Mouse (Mus musculus): Measurements from ENCODE around the gene Ggt7. TPM values are rescaled to one million over a fixed set of nuclear protein-coding genes. Genes with fewer than 3 reads are reported as not detected.
"Not testable (repeated sequence)": the region's sequence is repeated elsewhere in the genome, so short reads cannot be mapped to it uniquely, and the experiment has no call there.

The Ggt7 gene
- polyA plus RNA-seq, 1 experiment, result 1.4 TPM

- peak overlapping the region; percentile 96 for H3K9ac ChIP-seq (ENCODE audit: low read depth, poor library complexity, severe bottlenecking)
Measured at GRCm38 (mm10) chr2:155472671-155473569, 45.1 kb downstream of the Ggt7 start.

GRCm38 (mm10) chr2:155466861-155467260, 51.2 kb downstream of the Ggt7 start:
- H3K27ac ChIP-seq (ENCODE audit: insufficient read depth, low read length), result no peak overlapping the region
- no peaks in the 10 kb centered on the region for H3K4me1 ChIP-seq (ENCODE audit: control insufficient read depth, insufficient read depth, low read length)
- H3K9me3 ChIP-seq (replicated peaks; ENCODE audit: control insufficient read depth, insufficient read depth, low read length, poor library complexity, severe bottlenecking), result no peaks in the 10 kb centered on the region
- no peaks in the 10 kb centered on the region for H3K27me3 ChIP-seq (ENCODE audit: control insufficient read depth, insufficient read depth, low read length, poor library complexity, severe bottlenecking)
- H3K9ac ChIP-seq (ENCODE audit: low read depth, poor library complexity, severe bottlenecking), result no peak overlapping the region
- H3K36me3 ChIP-seq (ENCODE audit: control insufficient read depth, insufficient read depth, low read length, poor library complexity, severe bottlenecking), result no peaks in the 10 kb centered on the region
- no peak overlapping the region for H3K4me3 ChIP-seq (ENCODE audit: low read depth, low read length)
- no peak for TF ChIP-seq POLR2A (IDR thresholded peaks at IDR 0.05; ENCODE audit: insufficient read depth, low read length)
- TF ChIP-seq EP300 (IDR thresholded peaks at IDR 0.05; ENCODE audit: insufficient read depth, low read depth, low read length), result no peak
- TF ChIP-seq CTCF (IDR thresholded peaks at IDR 0.05; ENCODE audit: low read depth, low read length), result no peak

More at GRCm38 (mm10) chr2:155472671-155473569, 45.1 kb downstream of the Ggt7 start:
- H3K36me3 ChIP-seq (ENCODE audit: control insufficient read depth, insufficient read depth, low read length, poor library complexity, severe bottlenecking), result no peaks in the 10 kb centered on the region
- H3K27ac ChIP-seq (ENCODE audit: insufficient read depth, low read length), result no peak overlapping the region
- TF ChIP-seq EP300 (IDR thresholded peaks at IDR 0.05; ENCODE audit: insufficient read depth, low read depth, low read length), result no peak
- TF ChIP-seq CTCF (IDR thresholded peaks at IDR 0.05; ENCODE audit: low read depth, low read length), result no peak
- TF ChIP-seq POLR2A (IDR thresholded peaks at IDR 0.05; ENCODE audit: insufficient read depth, low read length), result no peak
- H3K27me3 ChIP-seq (ENCODE audit: control insufficient read depth, insufficient read depth, low read length, poor library complexity, severe bottlenecking), result no peaks in the 10 kb centered on the region
- H3K9me3 ChIP-seq (replicated peaks; ENCODE audit: control insufficient read depth, insufficient read depth, low read length, poor library complexity, severe bottlenecking), result no peaks in the 10 kb centered on the region
- peak overlapping the region; percentile 74 for H3K4me3 ChIP-seq (ENCODE audit: low read depth, low read length)
- H3K4me1 ChIP-seq (ENCODE audit: control insufficient read depth, insufficient read depth, low read length), result no peaks in the 10 kb centered on the region

- no peak for TF ChIP-seq POLR2A (IDR thresholded peaks at IDR 0.05; ENCODE audit: insufficient read depth, low read length)
- H3K4me1 ChIP-seq (ENCODE audit: control insufficient read depth, insufficient read depth, low read length), result no peaks in the 10 kb centered on the region
- H3K27me3 ChIP-seq (ENCODE audit: control insufficient read depth, insufficient read depth, low read length, poor library complexity, severe bottlenecking), result no peaks in the 10 kb centered on the region
- no peak overlapping the region for H3K27ac ChIP-seq (ENCODE audit: insufficient read depth, low read length)
- H3K9ac ChIP-seq (ENCODE audit: low read depth, poor library complexity, severe bottlenecking), result no peak overlapping the region
- H3K36me3 ChIP-seq (ENCODE audit: control insufficient read depth, insufficient read depth, low read length, poor library complexity, severe bottlenecking), result no peaks in the 10 kb centered on the region
- no peak overlapping the region for H3K4me3 ChIP-seq (ENCODE audit: low read depth, low read length)
- no peaks in the 10 kb centered on the region for H3K9me3 ChIP-seq (replicated peaks; ENCODE audit: control insufficient read depth, insufficient read depth, low read length, poor library complexity, severe bottlenecking)
Measured at GRCm38 (mm10) chr2:155453591-155453990, 64.4 kb downstream of the Ggt7 start.

DNA sequence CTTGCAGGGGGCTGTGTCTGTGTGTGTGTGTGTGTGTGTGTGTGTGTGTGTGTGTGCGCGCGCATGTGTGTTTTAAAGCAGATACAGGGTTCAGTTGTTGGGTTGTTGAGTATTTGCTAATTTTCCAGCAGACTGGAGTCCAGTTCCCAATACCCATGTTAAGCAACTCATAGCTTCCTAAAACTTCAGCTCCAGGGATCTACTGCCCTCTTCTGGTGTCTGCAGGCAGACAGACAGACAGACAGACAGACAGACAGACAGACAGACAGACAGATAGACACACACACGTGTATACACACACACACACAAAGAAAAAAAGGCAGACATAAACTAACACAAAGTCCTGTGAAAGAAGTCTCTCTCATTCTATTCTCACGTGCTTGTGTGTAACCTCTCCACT, 66.8 kb downstream of the Ggt7 start:
- H3K9ac ChIP-seq (ENCODE audit: low read depth, poor library complexity, severe bottlenecking), result no peak overlapping the region
- H3K27me3 ChIP-seq (ENCODE audit: control insufficient read depth, insufficient read depth, low read length, poor library complexity, severe bottlenecking), result no peaks in the 10 kb centered on the region
- TF ChIP-seq CTCF (IDR thresholded peaks at IDR 0.05; ENCODE audit: low read depth, low read length) (no peak), POLR2A (IDR thresholded peaks at IDR 0.05; ENCODE audit: insufficient read depth, low read length) (no peak), EP300 (IDR thresholded peaks at IDR 0.05; ENCODE audit: insufficient read depth, low read depth, low read length) (no peak)
- H3K4me1 ChIP-seq (ENCODE audit: control insufficient read depth, insufficient read depth, low read length), result no peaks in the 10 kb centered on the region
- no peaks in the 10 kb centered on the region for H3K36me3 ChIP-seq (ENCODE audit: control insufficient read depth, insufficient read depth, low read length, poor library complexity, severe bottlenecking)
- no peaks in the 10 kb centered on the region for H3K9me3 ChIP-seq (replicated peaks; ENCODE audit: control insufficient read depth, insufficient read depth, low read length, poor library complexity, severe bottlenecking)
- H3K27ac ChIP-seq (ENCODE audit: insufficient read depth, low read length), result no peak overlapping the region
- no peak overlapping the region for H3K4me3 ChIP-seq (ENCODE audit: low read depth, low read length)

- H3K4me1 ChIP-seq (ENCODE audit: control insufficient read depth, insufficient read depth, low read length); H3K27ac ChIP-seq (ENCODE audit: insufficient read depth, low read length); H3K9me3 ChIP-seq (replicated peaks; ENCODE audit: control insufficient read depth, insufficient read depth, low read length, poor library complexity, severe bottlenecking); H3K9ac ChIP-seq (ENCODE audit: low read depth, poor library complexity, severe bottlenecking); H3K27me3 ChIP-seq (ENCODE audit: control insufficient read depth, insufficient read depth, low read length, poor library complexity, severe bottlenecking); H3K4me3 ChIP-seq (ENCODE audit: low read depth, low read length); H3K36me3 ChIP-seq (ENCODE audit: control insufficient read depth, insufficient read depth, low read length, poor library complexity, severe bottlenecking): not testable (repeated sequence)
Measured at GRCm38 (mm10) chr2:155447906-155448305, 70.1 kb downstream of the Ggt7 start.

DNA sequence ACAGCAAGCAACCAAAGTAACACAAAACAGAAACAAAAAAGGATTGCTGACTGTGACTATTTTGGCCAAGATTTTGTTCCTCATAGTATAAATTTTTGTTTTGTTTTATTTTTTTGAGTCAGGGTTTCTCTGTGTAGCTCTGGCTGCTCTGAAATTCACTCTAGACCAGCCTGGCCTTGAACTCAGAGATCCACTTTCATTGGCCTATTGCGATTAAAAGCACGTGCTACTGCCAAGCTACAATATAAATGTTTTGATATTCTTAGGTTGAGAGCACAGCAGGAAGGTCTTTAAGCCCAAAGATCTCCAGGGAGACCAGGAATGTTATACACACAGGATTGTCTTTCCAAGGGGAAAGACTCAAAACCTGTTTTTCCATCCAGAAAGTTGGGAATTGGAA, 74.6 kb downstream of the Ggt7 start:
- H3K27ac ChIP-seq (ENCODE audit: insufficient read depth, low read length), result no peak overlapping the region
- H3K9me3 ChIP-seq (replicated peaks; ENCODE audit: control insufficient read depth, insufficient read depth, low read length, poor library complexity, severe bottlenecking), result no peaks in the 10 kb centered on the region
- no peaks in the 10 kb centered on the region for H3K27me3 ChIP-seq (ENCODE audit: control insufficient read depth, insufficient read depth, low read length, poor library complexity, severe bottlenecking)
- H3K36me3 ChIP-seq (ENCODE audit: control insufficient read depth, insufficient read depth, low read length, poor library complexity, severe bottlenecking), result no peaks in the 10 kb centered on the region
- no peak for TF ChIP-seq CTCF (IDR thresholded peaks at IDR 0.05; ENCODE audit: low read depth, low read length)
- no peak for TF ChIP-seq EP300 (IDR thresholded peaks at IDR 0.05; ENCODE audit: insufficient read depth, low read depth, low read length)
- no peak for TF ChIP-seq POLR2A (IDR thresholded peaks at IDR 0.05; ENCODE audit: insufficient read depth, low read length)
- H3K4me3 ChIP-seq (ENCODE audit: low read depth, low read length), result no peak overlapping the region
- no peak overlapping the region for H3K9ac ChIP-seq (ENCODE audit: low read depth, poor library complexity, severe bottlenecking)
- H3K4me1 ChIP-seq (ENCODE audit: control insufficient read depth, insufficient read depth, low read length), result no peaks in the 10 kb centered on the region
